Mouse (Mus musculus) heart, embryonic 11.5 days (tissue): ENCODE measurements around the gene Gm45716. TPM values are rescaled to one million over a fixed set of nuclear protein-coding genes. Genes with fewer than 3 reads are reported as not detected.
A peak's percentile ranks its signal among the peaks of the same experiment; 100 is the strongest.

Experiments
- ATAC-seq: fragments of 200-750 bp; cut with Nextera tagmentation; replicated peaks from 2 replicates; pipeline ENCODE4 v1.8.0; 2017; ENCODE audit warnings: moderate library complexity; ENCODE audit not compliant: insufficient number of reproducible peaks, low FRiP score, low TSS enrichment
- H3K27ac ChIP-seq: fragments of 300-500 bp; sonication (generic); 2 replicates; pipeline ENCODE4 v1.5.1; 2014; ENCODE audit warnings: mild to moderate bottlenecking, low read depth, low read length
- H3K27me3 ChIP-seq: fragments of 300-500 bp; sonication (generic); 2 replicates; pipeline ENCODE4 v1.6.1; 2014; ENCODE audit warnings: mild to moderate bottlenecking, low read length, mixed read lengths; ENCODE audit not compliant: control insufficient read depth, insufficient read depth
- H3K36me3 ChIP-seq: fragments of 300-500 bp; sonication (generic); 2 replicates; pipeline ENCODE4 v1.6.1; 2014; ENCODE audit warnings: mild to moderate bottlenecking, low read length, moderate library complexity, mixed read lengths; ENCODE audit not compliant: control insufficient read depth, insufficient read depth
- H3K4me1 ChIP-seq: fragments of 300-500 bp; sonication (generic); 2 replicates; pipeline ENCODE4 v1.6.1; 2014; ENCODE audit warnings: low read length; ENCODE audit not compliant: control insufficient read depth, insufficient read depth
- H3K4me2 ChIP-seq: fragments of 300-500 bp; sonication (generic); 2 replicates; pipeline ENCODE4 v1.6.1; 2014; ENCODE audit warnings: mild to moderate bottlenecking, moderate library complexity
- H3K4me3 ChIP-seq: fragments of 300-500 bp; sonication (generic); 2 replicates; pipeline ENCODE4 v1.5.1; 2014; ENCODE audit warnings: low read depth, low read length
- H3K9ac ChIP-seq: fragments of 300-500 bp; sonication (generic); 2 replicates; pipeline ENCODE4 v1.6.1; 2014; ENCODE audit warnings: mild to moderate bottlenecking, low read depth, low read length, moderate library complexity
- H3K9me3 ChIP-seq: fragments of 300-500 bp; sonication (generic); replicated peaks from 2 replicates; pipeline ENCODE4 v1.6.1; 2016; ENCODE audit warnings: low read length; ENCODE audit not compliant: control insufficient read depth
- WGBS: fragments of 180-500 bp; shearing (Covaris S2); extraction: QIAGEN DNeasy Blood & Tissue Kit; methylation state at CpG from one replicate; pipeline ENCODE4 v1.1.7; 2014; ENCODE audit not compliant: insufficient replicate concordance; 5-methylcytosine and 5-hydroxymethylcytosine counted together
- polyA plus RNA-seq: library from polyadenylated mRNA; unstranded; fragments of >200 nt; fragmentation: Nextera tagmentation; extraction: Ambion mirVana; gene quantifications from 2 replicates; pipeline ENCODE4 v1.2.1, GENCODE M21; 2014

Gene Gm45716
- polyA plus RNA-seq, 1 experiment from 2014 or later: 50.9 TPM

DNA sequence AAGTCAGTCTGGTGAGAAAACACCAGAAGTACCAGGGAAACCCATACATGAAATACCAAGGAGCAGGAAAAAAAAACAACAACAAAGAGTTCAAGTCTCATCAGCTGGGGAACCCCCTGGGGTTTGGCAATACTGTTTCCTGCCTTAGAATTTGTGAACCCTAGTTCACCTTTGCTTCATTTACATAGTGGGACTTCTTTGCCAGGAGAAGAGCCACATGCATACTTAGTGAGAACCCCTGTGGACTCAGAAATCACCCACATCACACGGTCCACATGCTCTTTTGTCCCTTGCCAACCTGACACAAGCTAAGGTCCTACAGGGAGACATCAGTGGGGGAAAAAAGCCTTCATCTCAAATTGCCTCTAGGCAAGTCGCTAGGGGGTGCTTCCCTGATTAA lies 51.2 kb downstream of the Gm45716 start:
- H3K9ac ChIP-seq: no peak overlapping the region
- peaks cover 3% of the 10 kb centered on the region; the same call in 1 of the 2 replicates for H3K4me1 ChIP-seq
- no peak overlapping the region for H3K27ac ChIP-seq
- no peaks in the 10 kb centered on the region for H3K9me3 ChIP-seq
- no peaks in the 10 kb centered on the region for H3K36me3 ChIP-seq
- ATAC-seq: no peak
- no peaks in the 10 kb centered on the region for H3K27me3 ChIP-seq
- WGBS: 21% methylated on average over 2 of the region's 2 CpGs
- H3K4me3 ChIP-seq: no peak overlapping the region
- no peak overlapping the region for H3K4me2 ChIP-seq

DNA sequence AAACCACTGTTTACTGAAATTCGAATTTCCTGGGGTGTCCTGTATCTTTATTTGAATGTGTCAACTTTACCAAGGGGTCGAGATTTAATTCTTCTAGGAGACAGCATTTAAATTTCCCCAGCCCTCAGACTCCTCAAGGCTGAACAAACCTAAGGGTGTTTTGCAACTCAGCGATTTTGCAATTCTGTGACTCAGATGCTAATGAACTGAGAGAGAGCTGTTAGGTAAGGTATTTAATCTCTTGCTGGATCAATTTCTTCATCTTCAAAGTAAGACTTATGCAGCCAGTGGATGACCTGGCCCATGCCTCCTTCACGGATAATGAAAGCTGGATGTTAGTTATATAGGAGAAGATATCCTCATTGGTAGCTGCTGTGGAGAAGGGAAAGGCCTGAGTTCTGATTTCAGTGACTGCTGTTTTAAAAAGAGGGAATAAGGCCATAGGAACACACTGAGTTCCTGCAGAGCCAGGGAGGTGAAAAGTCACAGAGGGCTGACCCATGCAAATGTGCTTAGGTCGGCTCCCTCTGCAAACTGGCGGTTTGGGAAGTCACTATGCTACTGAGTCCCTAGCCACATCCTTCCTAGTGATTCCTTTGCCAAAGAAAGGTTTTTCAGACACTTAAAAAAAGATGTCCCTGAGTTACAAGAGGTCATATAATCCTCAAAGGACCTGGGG lies 53.3 kb downstream of the Gm45716 start:
- no peaks in the 10 kb centered on the region for H3K36me3 ChIP-seq
- no peak overlapping the region for H3K4me3 ChIP-seq
- no peaks in the 10 kb centered on the region for H3K9me3 ChIP-seq
- H3K9ac ChIP-seq: no peak overlapping the region
- peaks cover 3% of the 10 kb centered on the region; the same call in 1 of the 2 replicates for H3K4me1 ChIP-seq
- H3K27me3 ChIP-seq: no peaks in the 10 kb centered on the region
- WGBS: 12% methylated on average over 6 of the region's 6 CpGs
- ATAC-seq: no peak
- no peak overlapping the region for H3K4me2 ChIP-seq
- H3K27ac ChIP-seq: no peak overlapping the region

DNA sequence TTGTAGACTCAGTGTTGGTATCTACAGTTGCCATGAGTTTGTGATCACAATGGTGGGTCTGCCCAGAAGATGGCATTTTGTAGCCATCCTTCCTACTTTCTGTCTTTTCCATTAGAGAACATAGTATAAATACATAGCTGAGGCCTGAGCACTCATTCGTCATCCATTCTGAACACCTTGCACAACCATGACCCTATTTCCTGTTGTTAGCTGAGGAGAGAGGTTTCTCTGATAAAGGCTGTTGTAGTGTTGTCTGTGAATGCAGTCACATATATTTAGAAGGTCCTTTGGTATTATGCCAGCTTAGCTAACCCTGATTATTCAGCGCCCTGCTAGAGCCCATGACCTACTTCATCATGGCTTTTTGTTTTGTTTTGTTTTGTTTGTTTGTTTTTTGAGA lies 54.4 kb downstream of the Gm45716 start:
- WGBS: 65% methylated on average over 2 of the region's 2 CpGs
- Histone ChIP-seq H3K4me3 (no peak overlapping the region), H3K36me3 (no peaks in the 10 kb centered on the region), H3K27me3 (no peaks in the 10 kb centered on the region), H3K4me2 (no peak overlapping the region), H3K9ac (no peak overlapping the region), H3K27ac (no peak overlapping the region), H3K4me1 (peaks cover 3% of the 10 kb centered on the region; the same call in 1 of the 2 replicates), H3K9me3 (no peaks in the 10 kb centered on the region)
- ATAC-seq: no peak

DNA sequence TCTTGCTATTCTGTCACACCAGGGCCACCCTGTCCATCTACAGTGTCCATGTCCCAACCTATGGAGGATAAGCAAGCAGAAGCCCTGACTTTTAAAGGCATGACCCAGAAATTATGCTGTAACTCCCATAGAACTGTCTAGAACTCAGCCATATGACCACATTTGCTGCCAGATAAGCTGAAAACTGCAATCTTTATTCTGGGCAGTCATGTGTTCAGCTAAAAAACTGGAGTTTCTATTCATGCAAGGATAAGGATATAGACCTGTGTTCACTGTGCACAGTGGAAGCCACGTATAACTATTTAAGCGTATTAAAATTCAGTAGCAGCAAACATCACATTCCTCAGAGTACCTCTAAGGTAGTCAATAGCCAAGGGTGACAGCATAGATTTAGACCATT lies 55.8 kb downstream of the Gm45716 start:
- no peaks in the 10 kb centered on the region for H3K36me3 ChIP-seq
- no peaks in the 10 kb centered on the region for H3K27me3 ChIP-seq
- no peak for ATAC-seq
- no peak overlapping the region for H3K9ac ChIP-seq
- WGBS: 98% methylated on average over 2 of the region's 2 CpGs
- H3K4me3 ChIP-seq: no peak overlapping the region
- no peak overlapping the region for H3K27ac ChIP-seq
- no peak overlapping the region for H3K4me2 ChIP-seq
- H3K4me1 ChIP-seq: peaks cover 3% of the 10 kb centered on the region; the same call in 1 of the 2 replicates
- no peaks in the 10 kb centered on the region for H3K9me3 ChIP-seq

DNA sequence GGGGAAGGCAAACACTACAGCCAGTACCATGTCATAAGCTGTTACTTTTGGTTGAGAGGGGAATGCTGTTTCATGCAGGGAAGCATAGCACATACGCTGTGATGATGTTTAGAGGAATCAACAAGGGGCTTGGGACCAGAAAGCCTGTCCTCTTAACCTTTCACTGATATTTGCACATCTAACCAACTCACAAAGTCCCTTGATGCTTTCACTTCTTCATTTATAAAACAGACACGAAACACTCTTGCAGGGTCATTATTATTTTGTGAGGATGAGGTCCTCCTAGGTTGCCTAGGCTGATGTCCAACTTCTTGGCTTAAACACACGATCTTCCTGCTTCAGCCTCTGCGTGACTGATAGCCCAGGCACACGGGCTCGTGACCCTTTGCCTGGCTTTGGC lies 58.1 kb downstream of the Gm45716 start:
- Histone ChIP-seq H3K36me3 (no peaks in the 10 kb centered on the region), H3K9me3 (no peaks in the 10 kb centered on the region), H3K27ac (no peak overlapping the region), H3K27me3 (no peaks in the 10 kb centered on the region), H3K4me3 (no peak overlapping the region), H3K4me2 (no peak overlapping the region), H3K9ac (no peak overlapping the region), H3K4me1 (peaks cover 4% of the 10 kb centered on the region; the same call in 1 of the 2 replicates)
- no peak for ATAC-seq
- whole genome bisulfite sequencing: 76% methylated on average over 6 of the region's 6 CpGs

DNA sequence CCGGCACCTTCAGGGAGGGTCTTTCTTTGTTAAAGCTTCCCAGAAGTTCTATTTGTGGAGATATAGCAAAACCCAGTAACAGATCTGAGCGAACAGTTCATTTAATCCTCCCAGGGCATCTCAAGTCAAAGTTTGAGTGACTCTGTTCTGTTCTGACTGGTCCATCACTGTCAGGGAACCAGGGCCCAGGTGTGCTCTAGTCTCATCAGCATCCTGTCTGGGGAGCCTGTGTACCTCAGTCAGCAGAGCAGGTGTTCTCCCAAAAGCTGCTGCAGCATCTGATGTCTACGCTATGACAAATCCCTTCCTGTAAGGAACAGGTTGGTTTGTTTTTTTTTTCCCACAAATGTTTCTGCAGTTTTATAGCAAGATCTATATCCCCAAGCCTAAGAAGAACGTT lies 59.2 kb downstream of the Gm45716 start:
- 68% methylated on average over 4 of the region's 4 CpGs for WGBS
- Histone ChIP-seq H3K27ac (no peak overlapping the region), H3K9me3 (no peaks in the 10 kb centered on the region), H3K4me3 (no peak overlapping the region), H3K4me1 (peaks cover 5% of the 10 kb centered on the region; the same call in 1 of the 2 replicates), H3K4me2 (no peak overlapping the region), H3K27me3 (no peaks in the 10 kb centered on the region), H3K9ac (no peak overlapping the region), H3K36me3 (no peaks in the 10 kb centered on the region)
- no peak for ATAC-seq

DNA sequence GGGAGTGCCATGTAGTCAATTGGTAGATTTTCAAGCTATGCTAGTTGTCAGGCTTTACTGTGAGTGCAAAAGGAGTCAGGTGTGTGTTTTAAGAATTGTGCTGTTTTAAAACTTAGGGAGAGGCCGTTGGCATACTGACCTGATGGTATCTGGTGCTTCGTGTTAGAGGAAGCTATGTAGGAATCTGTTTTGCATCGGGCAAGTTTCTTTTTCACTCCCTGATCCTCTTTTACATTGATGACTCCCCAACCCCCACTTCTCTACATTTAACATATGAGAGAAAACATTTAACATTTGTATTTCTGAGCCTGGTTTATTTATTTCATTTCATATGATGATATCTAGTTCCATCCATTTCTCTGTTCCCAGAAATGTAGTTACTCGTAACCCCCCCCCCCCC lies 60.3 kb downstream of the Gm45716 start:
- 48% methylated on average over 4 of the region's 4 CpGs for WGBS
- ATAC-seq: no peak

DNA sequence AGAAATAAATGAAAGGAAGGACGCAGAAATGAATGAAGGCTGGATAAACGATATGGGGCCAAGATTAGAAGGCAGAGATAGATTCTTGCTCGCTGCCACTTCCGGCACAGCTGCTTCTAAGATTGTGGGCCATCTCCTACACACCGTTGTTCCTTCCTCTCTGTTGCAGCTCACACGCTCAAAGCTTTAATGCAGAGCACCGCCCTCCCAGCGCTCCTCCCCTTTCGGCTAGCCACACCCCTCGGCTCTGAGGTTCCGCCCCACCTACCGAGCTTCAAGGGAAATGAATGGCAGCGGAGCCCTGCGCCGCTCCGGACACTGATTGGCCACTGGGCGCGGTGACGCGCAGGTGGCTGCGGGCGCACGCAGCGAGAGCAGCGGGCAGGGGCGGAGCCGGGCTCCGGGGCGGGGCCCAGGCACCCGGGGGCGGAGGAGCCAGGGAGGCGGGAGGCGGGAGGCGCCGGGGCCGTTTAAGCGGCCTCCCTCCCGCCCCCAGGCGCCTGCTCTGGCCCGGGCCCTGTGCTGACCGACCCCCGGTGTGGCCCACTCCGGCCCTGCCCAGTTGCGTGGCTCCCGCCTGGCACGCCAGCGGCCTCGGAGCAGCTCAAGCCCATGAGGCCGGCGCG lies 61.7 kb downstream of the Gm45716 start, which contains the start of gene Mmd:
Mmd (plus strand) TSS at position 432 of the 626 bp plus-strand sequence.
- Histone ChIP-seq H3K4me2 (peak within 1 kb of the TSS; percentile 81), H3K27me3 (no peaks in the 10 kb centered on the region), H3K4me1 (peaks cover 22% of the 10 kb centered on the region), H3K4me3 (peak within 1 kb of the TSS; percentile 87), H3K27ac (peak within 1 kb of the TSS; percentile 89), H3K9ac (peak within 1 kb of the TSS; percentile 90), H3K36me3 (no peaks in the 10 kb centered on the region), H3K9me3 (no peaks in the 10 kb centered on the region)
- peak; percentile 99 for ATAC-seq
- WGBS: under 1% methylated on average over 36 of the region's 51 CpGs

More for the DNA sequence above, 60.3 kb downstream of the Gm45716 start:
- Histone ChIP-seq H3K4me2 (no peak overlapping the region), H3K36me3 (no peaks in the 10 kb centered on the region), H3K27ac (no peak overlapping the region), H3K27me3 (no peaks in the 10 kb centered on the region), H3K4me3 (no peak overlapping the region), H3K9ac (no peak overlapping the region), H3K9me3 (no peaks in the 10 kb centered on the region), H3K4me1 (peaks cover 15% of the 10 kb centered on the region)
